ENCODE assay signal across 21 mouse cellular contexts in the genomic region with DNA sequence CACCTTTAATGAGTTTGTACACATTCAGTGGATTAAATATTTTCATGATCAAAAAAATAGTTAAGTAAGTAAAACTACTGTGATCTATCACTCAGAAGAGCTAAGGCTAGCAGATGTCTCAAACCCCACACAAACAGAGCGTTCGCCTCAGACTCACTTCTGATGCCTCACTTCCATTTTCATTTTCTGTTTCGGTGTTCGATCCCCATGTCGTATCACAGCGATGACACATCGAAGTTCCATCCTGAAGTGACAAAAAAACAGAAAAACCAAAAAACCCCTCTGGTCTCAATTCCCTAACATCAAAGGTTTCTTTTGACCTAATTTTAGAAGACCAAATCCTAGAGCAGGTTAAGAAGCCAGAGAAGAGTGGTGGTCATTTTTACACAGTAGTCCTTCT. TPM values are rescaled to one million over a fixed set of nuclear protein-coding genes. Genes with fewer than 3 reads are reported as not detected.
DNase-seq lines count a peak whose midpoint lies in the region; TF ChIP-seq lines count a peak whose summit lies in the region.
"Had no signal": no experiment of that assay in that cellular context is flagged by ENCODE, and none has a peak within 500 bp of the region (broad histone marks: within the 10 kb centered on the region; RNA-seq: fewer than 3 reads in every experiment).

No protein-coding gene starts in this region.

- dilution Hi-C loops in CH12.LX (cut with MboI; ENCODE audit: extremely low pct_ligation_motif_present, extremely low pct_unique_long_range_greater_than_20kb, low sequenced_read_pairs) = no loop called here

- no peak overlapping the region for H3K27ac ChIP-seq in CH12.LX (ENCODE audit: insufficient read depth, low read depth)
- H3K27ac ChIP-seq: embryonic facial prominence, embryonic 10.5 days; embryonic facial prominence, embryonic 12.5 days; forebrain, embryonic 13.5 days; forebrain, embryonic 15.5 days had no signal

- TF ChIP-seq POLR2A in CH12.LX (IDR thresholded peaks at IDR 0.05; ENCODE audit: low read depth, low read length) = no peak

- H3K36me3 ChIP-seq in CH12.LX (replicated peaks in 1 of 2; ENCODE audit: control insufficient read depth in 1 of 2, insufficient read depth in 1 of 2, low read length in 1 of 2) = peaks cover 26 to 65% of the 10 kb centered on the region in 2 experiments

- H3K27me3 ChIP-seq in CH12.LX (replicated peaks) = no peaks in the 10 kb centered on the region
- H3K27me3 ChIP-seq: embryonic facial prominence, embryonic 12.5 days; forebrain, embryonic 13.5 days; forebrain, embryonic 15.5 days had no signal

- TF ChIP-seq RAD21 in CH12.LX (IDR thresholded peaks at IDR 0.05; ENCODE audit: low read depth, low read length) = no peak

- DNase-seq in A20 (ENCODE audit: low read depth, low spot score) = peak; percentile 26
- peak; percentile 52 for DNase-seq in CD4-positive, CD25-positive, alpha-beta regulatory T cell, adult 2 months (ENCODE audit: low read depth, low spot score)
- peak; percentile 46 for DNase-seq in CH12.LX (ENCODE audit: extremely low read depth)
- DNase-seq in induced T-regulatory cell, adult 2 months (ENCODE audit: low read depth) = peak; percentile 85
- DNase-seq in heart, postnatal 36 days = no peak
- no peak for DNase-seq in yolk sac, embryonic 10.5 days (ENCODE audit: low spot score)
- no peak for DNase-seq in adipocyte (ENCODE audit: low spot score)
- no peak for DNase-seq in left cerebral cortex, postnatal 25 days (ENCODE audit: low spot score in 2 of 2)
- DNase-seq: adrenal gland, adult 2 months; adrenal gland, postnatal 10 days; adrenal gland, postnatal 25 days; cerebellum, adult 11 months; cerebellum, adult 18-20 months; cerebellum, adult 8-10 months; cerebellum, postnatal 10 days; cerebellum, postnatal 25 days; forebrain, postnatal 0 days had no signal

- H3K9ac ChIP-seq in CH12.LX (ENCODE audit: insufficient read depth, low read depth) = peak overlapping the region; percentile 66
- H3K9ac ChIP-seq: embryonic facial prominence, embryonic 12.5 days; forebrain, embryonic 13.5 days; forebrain, embryonic 15.5 days; forebrain, postnatal 0 days had no signal

- peak overlapping the region; percentile 89 for H3K4me2 ChIP-seq in CH12.LX (ENCODE audit: insufficient read depth, low read depth, poor library complexity, severe bottlenecking)
- H3K4me2 ChIP-seq: embryonic facial prominence, embryonic 12.5 days; forebrain, embryonic 13.5 days; forebrain, embryonic 15.5 days had no signal

- H3K4me1 ChIP-seq in CH12.LX (ENCODE audit: control insufficient read depth in 1 of 2, insufficient read depth in 2 of 2) = no peaks in the 10 kb centered on the region
- H3K4me1 ChIP-seq: embryonic facial prominence, embryonic 10.5 days; embryonic facial prominence, embryonic 12.5 days; forebrain, embryonic 13.5 days; forebrain, embryonic 15.5 days had no signal

- H3K9me3 ChIP-seq in CH12.LX (replicated peaks; ENCODE audit: low read length) = no peaks in the 10 kb centered on the region
- H3K9me3 ChIP-seq: embryonic facial prominence, embryonic 10.5 days; embryonic facial prominence, embryonic 12.5 days; forebrain, embryonic 13.5 days; forebrain, embryonic 15.5 days had no signal

- in situ Hi-C loops in CH12.LX (cut with MboI; ENCODE audit: low pct_ligation_motif_present, low pct_unique_long_range_greater_than_20kb, low sequenced_read_pairs) = no loop called here

- peak; percentile 33 for TF ChIP-seq EP300 in CH12.LX (IDR thresholded peaks at IDR 0.05; ENCODE audit: low read length)

- intact Hi-C loops in heart, postnatal 36 days (cut with DNase I) = no loop called here
- intact Hi-C loops in left cerebral cortex, postnatal 25 days (cut with DNase I) = no loop called here

- no peaks in the 10 kb centered on the region for H3K79me2 ChIP-seq in CH12.LX (replicated peaks; ENCODE audit: control insufficient read depth, extremely low read depth, insufficient read depth, poor library complexity, severe bottlenecking)

- H3K4me3 ChIP-seq in CH12.LX (replicated peaks in 1 of 3; ENCODE audit: low read depth in 2 of 3, low read length in 2 of 3, poor library complexity in 1 of 3) = no peak overlapping the region
- H3K4me3 ChIP-seq: embryonic facial prominence, embryonic 10.5 days; embryonic facial prominence, embryonic 12.5 days; forebrain, embryonic 13.5 days; forebrain, embryonic 15.5 days had no signal

- TF ChIP-seq CTCF in CH12.LX (conservative IDR thresholded peaks at IDR 0.05 in 1 of 2, IDR thresholded peaks at IDR 0.05 in 1 of 2; ENCODE audit: low read depth in 2 of 2, low read length in 2 of 2) = no peak

TF ChIP-seq in CH12.LX, 34 proteins besides CTCF, POLR2A, EP300 and RAD21:
- TF ChIP-seq ZC3H11A (IDR thresholded peaks at IDR 0.05; ENCODE audit: low read depth, low read length) (no peak), TCF12 (IDR thresholded peaks at IDR 0.05; ENCODE audit: low read depth, low read length) (no peak), MAX (IDR thresholded peaks at IDR 0.05; ENCODE audit: low read length) (no peak), MEF2A (IDR thresholded peaks at IDR 0.05; ENCODE audit: borderline replicate concordance, low read depth, low read length) (peak; percentile 46; the same call in 1 of the 2 replicates), JUN (IDR thresholded peaks at IDR 0.05; ENCODE audit: insufficient read depth, low read depth, low read length) (peak; percentile 9; the same call in 1 of the 2 replicates), PAX5 (IDR thresholded peaks at IDR 0.05; ENCODE audit: low read length) (no peak), UBTF (IDR thresholded peaks at IDR 0.05; ENCODE audit: low read depth, low read length) (no peak), MXI1 (IDR thresholded peaks at IDR 0.05; ENCODE audit: low read depth, low read length) (no peak), MAFK (IDR thresholded peaks at IDR 0.05; ENCODE audit: insufficient replicate concordance, low read length) (no peak; the same call in 1 of the 2 replicates), ZMIZ1 (IDR thresholded peaks at IDR 0.05; ENCODE audit: low read depth, low read length) (no peak), SIN3A (IDR thresholded peaks at IDR 0.05; ENCODE audit: low read length) (no peak), MYC (IDR thresholded peaks at IDR 0.05; ENCODE audit: low read depth, low read length) (no peak), IRF4 (IDR thresholded peaks at IDR 0.05; ENCODE audit: low read depth, low read length) (peak; percentile 73; the same call in 1 of the 2 replicates), GABPA (IDR thresholded peaks at IDR 0.05; ENCODE audit: insufficient replicate concordance, low read depth, low read length) (no peak), MAZ (IDR thresholded peaks at IDR 0.05; ENCODE audit: low read depth, low read length) (no peak), HCFC1 (IDR thresholded peaks at IDR 0.05; ENCODE audit: low read depth, low read length) (no peak), TBP (conservative IDR thresholded peaks at IDR 0.05; ENCODE audit: low read depth, low read length) (no peak), CHD1 (IDR thresholded peaks at IDR 0.05; ENCODE audit: low read depth, low read length) (no peak), JUND (conservative IDR thresholded peaks at IDR 0.05; ENCODE audit: low read depth, low read length) (no peak; the same call in 1 of the 2 replicates), ZNF384 (IDR thresholded peaks at IDR 0.05; ENCODE audit: low read depth, low read length) (peak; percentile 57), USF2 (conservative IDR thresholded peaks at IDR 0.05; ENCODE audit: low read depth, low read length) (no peak), ETS1 (conservative IDR thresholded peaks at IDR 0.05; ENCODE audit: low read depth, low read length) (peak; percentile 81)
TF ChIP-seq in CH12.LX: peak in this region for 5.

RNA-seq across cellular contexts. Expression of a gene that starts 23.7 kb away (rescaled TPM):
- 5.8 and 6.3 TPM in 2 replicates for total RNA-seq in CH12.LX (2012; rRNA removed)
- total RNA-seq in CH12.LX (2014; rRNA removed) = 15.0 and 16.2 TPM in 2 replicates
- polyA plus RNA-seq in CH12.LX (2012; ENCODE audit: insufficient read length, low read depth) = 10.4 and 10.5 TPM in 2 replicates
- 1 to 10 TPM; 6.3 to 7.7 TPM for total RNA-seq in heart, postnatal 36 days (2021)
- total RNA-seq in left cerebral cortex, postnatal 25 days (2021) = 10 to 100 TPM; 10.6 to 10.8 TPM

RNA-seq across cellular contexts. Expression of a gene that starts 23.9 kb away (rescaled TPM):
- total RNA-seq in CH12.LX (2012; rRNA removed) (27.4 and 32.8 TPM in 2 replicates), CH12.LX (2014; rRNA removed) (44.9 and 50.6 TPM in 2 replicates)
- polyA plus RNA-seq in CH12.LX (2012; ENCODE audit: insufficient read length, low read depth) = 28.4 and 29.8 TPM in 2 replicates
- 100 to 1,000 TPM in 1 of 2 experiments, 10 to 100 TPM in 1; 86.8 to 102 TPM for total RNA-seq in heart, postnatal 36 days (2021)
- total RNA-seq in left cerebral cortex, postnatal 25 days (2021) = 10 to 100 TPM; 20.9 to 26.4 TPM

Comparison
In these comparisons a context has a peak if more than half of its experiments do, and no peak if none do; other contexts are left out.
1. DNase-seq: peak in A20 (single experiment), CD4-positive, CD25-positive, alpha-beta regulatory T cell, adult 2 months (single experiment), CH12.LX (single experiment) and induced T-regulatory cell, adult 2 months (single experiment); none in heart, postnatal 36 days (0 of 2), yolk sac, embryonic 10.5 days (single experiment), adipocyte (single experiment) and left cerebral cortex, postnatal 25 days (0 of 2).